Mouse (Mus musculus): Measurements from ENCODE around the gene Tob1. TPM values are rescaled to one million over a fixed set of nuclear protein-coding genes. Genes with fewer than 3 reads are reported as not detected.
A peak's percentile ranks its signal among the peaks of the same experiment; 100 is the strongest.

Gene Tob1
- total RNA-seq, 4 experiments from 2014 or later, result 38.2 to 48.1 (median 42.3) TPM

DNA sequence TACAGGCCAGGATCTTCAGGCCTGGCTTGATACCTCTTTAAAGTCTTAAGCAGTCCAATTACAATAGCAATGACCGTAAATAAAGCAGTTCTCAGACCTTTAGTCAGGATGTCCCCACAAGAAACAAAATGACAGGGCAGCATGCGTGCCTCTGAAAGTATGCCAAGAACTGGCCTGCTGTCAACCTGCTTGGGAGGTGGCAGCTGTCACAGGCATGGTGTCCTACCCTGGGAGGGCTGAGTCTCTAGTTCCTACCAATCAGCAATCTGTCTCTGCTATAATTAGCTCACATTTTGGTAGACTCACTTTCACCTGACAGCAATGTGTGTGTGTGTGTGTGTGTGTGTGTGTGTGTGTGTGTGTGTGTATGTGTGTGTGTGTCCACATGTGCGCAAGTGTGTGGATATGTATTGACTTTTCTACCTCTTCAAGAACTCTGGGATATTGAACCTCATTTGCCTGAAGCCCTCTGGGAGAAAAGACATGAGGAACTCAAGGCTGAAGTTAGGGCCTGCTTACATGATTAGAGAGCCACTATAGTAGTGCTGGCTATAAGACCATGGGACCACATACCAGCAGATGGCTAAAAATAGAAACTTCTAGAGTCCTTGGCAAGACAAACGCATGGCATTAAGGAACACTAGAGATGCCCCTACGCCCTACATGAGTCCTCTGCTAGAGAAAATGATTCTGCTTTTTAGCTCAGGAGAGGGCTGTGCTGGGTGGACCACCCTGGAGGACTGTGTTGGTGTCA is 18.1 kb downstream of the Tob1 start:
- no peak for DNase-seq (ENCODE audit: low spot score in 2 of 2)

DNA sequence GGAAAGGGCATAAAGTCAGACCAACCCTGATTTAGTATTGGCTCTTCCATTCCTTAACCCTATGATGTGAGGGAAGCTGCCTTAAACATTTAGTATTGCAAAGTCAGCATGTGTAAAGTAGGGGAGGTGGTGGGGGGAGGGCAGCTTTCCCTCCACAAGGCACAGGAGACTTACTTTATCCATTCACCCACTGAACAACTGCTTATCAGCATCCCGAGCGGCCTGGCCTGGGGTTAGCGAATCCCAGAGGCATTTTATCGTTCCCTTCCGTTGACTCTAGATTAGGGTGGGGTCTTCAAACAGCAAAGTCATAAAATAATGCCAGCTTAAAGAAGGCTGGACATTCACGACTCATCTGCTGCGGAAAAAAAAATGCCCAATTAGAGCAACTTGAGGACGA is 19.0 kb downstream of the Tob1 start:
- no peak for DNase-seq (ENCODE audit: low spot score in 2 of 2)

DNA sequence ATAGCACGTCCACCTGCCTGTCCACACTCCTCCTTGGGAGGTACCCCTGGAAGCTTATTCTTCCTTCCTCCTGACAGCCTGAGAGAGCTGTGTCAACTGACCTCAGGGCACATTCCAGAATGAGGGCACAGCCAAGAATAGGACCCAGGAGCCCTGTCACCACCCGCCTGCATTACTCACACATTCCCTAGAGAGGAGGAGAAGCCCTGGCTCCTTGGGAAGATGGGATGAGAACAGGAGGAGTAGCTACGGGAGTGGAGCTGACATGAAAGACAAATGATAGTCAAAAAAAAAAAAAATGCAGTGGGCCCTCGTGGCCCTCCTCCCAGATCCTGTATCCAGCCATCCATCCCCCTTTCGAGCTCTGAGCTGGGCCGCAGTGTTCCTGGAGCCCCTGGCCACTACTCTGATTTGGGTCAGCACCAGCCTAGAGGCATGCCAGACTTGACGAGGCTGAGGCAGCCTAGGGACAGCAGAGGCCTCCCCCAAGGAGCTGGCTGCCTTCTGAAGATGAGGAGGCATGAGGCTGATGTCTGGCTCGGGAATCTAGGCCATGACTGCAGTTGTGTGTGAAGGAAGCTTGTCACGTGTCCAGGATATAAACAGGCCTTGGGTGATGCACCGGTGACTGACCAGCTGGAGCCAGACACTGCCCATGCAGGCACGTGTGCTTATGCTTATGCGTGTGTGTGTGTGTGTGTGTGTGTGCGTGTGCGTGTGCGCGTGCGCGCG is 20.7 kb downstream of the Tob1 start:
- peak in 1 of 2 experiments; percentile 62 for DNase-seq (ENCODE audit: low spot score in 2 of 2)

DNA sequence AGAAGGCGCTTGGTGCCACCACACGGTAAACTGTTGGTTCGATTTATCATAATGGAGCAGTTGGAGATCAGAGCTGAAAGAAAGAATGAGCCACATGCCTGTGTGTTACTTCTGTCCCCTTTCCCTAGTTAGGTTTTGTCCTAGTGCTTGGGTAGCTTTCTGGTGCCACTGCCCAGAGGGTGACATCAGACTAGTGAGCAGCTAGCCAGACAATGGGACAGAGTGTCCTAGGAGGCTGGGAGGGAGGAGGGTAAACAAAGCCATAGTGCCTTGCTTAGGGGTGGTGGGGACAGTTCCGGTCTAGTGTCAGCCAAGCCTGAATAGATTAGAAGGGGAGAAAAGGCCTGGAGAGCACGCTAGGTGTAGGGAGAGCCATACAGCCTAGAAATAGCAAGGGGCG is 22.2 kb downstream of the Tob1 start:
- DNase-seq (ENCODE audit: low spot score in 2 of 2), result peak in 1 of 2 experiments; percentile 61

DNA sequence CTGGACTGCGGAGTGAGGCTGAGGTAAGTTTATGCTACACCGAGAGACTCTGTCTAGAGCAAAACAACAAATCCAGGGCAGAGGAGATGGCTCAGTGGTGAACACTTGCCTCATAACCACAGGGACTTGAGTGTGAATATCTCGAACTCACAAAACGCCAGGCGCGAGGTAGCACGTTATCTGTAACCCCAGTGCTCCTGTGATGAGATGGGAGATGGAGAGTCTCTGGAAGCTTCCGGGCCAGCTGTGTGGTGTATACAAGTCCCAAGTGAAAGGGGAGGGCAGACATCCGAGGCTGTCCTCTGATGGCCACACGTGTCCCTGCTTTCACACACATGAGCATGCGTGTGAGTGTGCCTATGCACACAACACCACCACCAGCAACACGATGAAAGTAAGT is 23.1 kb downstream of the Tob1 start:
- DNase-seq (ENCODE audit: low spot score in 2 of 2), result no peak

- DNase-seq (ENCODE audit: low spot score in 2 of 2), result no peak
These were observed 23.6 kb downstream of the Tob1 start for GRCm38 (mm10) chr11:94234857-94235256.

- peak in 1 of 2 experiments; percentile 69 for DNase-seq (ENCODE audit: low spot score in 2 of 2)
These were observed 24.8 kb downstream of the Tob1 start for GRCm38 (mm10) chr11:94236074-94236473.

DNA sequence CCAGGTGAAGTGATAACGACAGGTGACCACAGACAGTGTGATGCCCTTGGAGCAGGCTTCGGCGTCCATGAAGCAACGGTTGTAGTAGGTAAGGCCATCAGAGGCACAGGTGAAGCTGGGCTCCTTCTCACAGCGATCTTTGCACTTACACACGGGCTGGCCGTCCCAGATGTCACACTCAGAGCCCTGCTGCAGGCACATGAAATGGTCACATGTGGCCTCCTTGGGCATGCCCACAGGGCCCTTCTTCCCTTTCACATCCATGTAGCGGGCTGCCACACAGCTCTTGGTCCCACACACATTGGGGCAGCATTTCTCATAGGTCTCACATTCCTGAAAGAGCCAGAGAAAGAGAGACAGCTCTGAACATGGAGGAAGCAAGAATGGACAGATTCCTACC is 27.5 kb downstream of the Tob1 start:
- DNase-seq (ENCODE audit: low spot score in 2 of 2), result no peak

DNA sequence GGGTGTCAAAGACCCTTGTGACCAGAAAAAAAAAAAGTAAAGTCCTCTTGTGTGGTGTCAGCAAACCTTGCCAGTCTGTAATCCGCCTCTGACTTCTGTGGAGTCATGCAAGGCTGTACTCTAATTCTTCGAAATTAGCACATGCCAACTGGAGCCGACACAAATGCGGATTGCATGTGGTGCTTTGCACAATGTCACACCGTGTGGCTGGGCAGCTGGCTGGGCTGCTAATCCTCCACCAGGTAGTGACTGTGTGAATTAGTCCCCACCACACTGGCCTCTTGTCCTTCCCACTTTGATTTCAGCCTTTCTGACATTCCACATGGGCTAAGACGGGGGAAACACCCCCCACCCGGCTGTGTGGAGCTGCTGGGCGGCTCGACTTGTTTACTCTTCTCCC is 28.5 kb downstream of the Tob1 start:
- DNase-seq (ENCODE audit: low spot score in 2 of 2), result no peak

DNA sequence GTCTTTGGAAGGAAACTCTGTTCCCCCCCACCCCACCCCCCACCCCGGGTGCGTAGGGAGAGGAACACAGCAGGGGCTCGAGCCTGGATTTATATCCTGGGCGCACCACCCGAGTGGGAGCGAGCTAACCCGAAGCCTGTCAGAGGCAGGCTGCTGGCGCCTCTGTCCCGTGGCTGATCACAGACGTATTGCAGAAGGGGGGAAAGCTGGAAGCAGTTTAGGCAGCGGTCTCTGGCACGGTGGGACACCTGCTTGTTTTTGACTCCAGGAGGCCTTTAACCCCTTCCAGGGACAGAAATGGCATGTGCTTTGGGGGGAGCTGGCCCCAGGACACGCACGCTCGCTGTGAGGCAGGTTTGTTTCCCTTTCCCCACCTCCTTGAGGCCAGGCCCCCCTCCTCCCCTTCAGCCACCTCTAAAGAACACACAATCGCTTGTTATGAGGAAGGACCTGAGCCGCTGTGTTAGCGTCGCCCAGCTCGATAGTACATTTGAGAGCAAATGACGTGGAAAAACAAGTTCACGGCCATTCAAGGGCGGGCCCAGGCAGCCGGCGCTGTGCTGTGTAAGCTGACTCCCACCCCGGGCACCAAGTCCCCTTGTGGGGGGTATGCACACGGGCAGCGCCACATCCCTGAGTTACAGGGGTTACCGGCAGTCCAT is 31.6 kb downstream of the Tob1 start:
- DNase-seq (ENCODE audit: low spot score in 2 of 2), result no peak

- DNase-seq (ENCODE audit: low spot score in 2 of 2), result no peak
These were observed 32.3 kb downstream of the Tob1 start for GRCm38 (mm10) chr11:94243422-94244180.

DNA sequence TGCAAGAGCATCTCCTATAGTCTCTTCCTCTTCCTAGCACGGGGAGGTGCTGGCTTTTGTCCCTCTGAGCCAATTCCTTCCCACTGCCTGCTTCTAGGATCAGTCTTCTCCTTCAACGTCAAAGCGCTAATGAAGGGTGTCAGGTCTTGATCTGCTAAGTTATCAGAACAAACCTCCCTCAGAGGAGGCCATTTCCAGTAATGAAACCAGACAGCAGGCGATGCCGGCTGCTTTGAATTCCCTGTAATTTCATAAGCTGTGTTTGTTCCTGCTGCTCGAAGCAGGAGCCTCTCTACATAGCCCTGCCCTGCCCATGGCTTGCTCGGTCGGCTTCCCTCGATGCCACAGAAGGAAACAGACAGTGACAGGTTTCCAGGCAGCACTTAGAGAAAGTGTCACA is 33.1 kb downstream of the Tob1 start:
- DNase-seq (ENCODE audit: low spot score in 2 of 2), result no peak

GRCm38 (mm10) chr11:94245955-94246788 is 34.9 kb downstream of the Tob1 start, which contains the start of gene Wfikkn2:
Gene Wfikkn2, minus strand, starts transcription at chr11:94246005.
- DNase-seq (ENCODE audit: low spot score in 2 of 2), result no peak

DNA sequence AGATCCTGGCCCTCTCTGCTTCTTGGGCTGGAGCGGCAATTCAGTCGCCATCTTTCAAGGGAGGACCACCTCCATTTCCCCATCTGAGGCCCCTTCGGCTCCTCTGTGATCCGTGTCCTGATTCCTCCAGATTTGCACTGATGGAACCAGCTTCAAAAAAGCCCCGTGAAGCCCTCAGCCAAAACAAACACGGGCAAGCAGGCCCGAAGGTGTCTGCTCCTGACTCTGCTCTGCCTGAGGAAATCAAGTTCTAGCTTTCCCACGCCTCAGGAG is 35.5 kb downstream of the Tob1 start:
- no peak for DNase-seq (ENCODE audit: low spot score in 2 of 2)

- DNase-seq (ENCODE audit: low spot score in 2 of 2), result no peak
These were observed 41.9 kb downstream of the Tob1 start for GRCm38 (mm10) chr11:94253156-94253555.

DNA sequence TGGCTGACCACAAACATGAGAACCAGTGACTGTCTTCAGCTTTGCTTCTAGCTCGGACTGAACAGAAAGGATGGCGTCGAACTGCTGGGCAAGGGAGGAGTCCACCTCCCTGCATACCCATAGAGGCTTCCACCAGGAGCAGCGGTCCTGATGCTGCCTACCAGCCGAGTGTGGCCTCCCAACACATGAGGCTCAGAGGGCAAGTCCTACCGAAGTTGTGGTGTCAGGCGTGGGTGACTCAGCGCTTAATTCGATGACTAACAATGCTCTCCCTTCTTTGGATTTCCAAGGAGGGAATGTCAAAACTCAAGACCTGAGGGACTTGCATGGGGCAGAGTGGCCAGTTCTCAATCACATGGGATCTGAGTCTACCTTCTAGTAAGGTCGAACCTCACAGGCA is 42.4 kb downstream of the Tob1 start:
- no peak for DNase-seq (ENCODE audit: low spot score in 2 of 2)

DNA sequence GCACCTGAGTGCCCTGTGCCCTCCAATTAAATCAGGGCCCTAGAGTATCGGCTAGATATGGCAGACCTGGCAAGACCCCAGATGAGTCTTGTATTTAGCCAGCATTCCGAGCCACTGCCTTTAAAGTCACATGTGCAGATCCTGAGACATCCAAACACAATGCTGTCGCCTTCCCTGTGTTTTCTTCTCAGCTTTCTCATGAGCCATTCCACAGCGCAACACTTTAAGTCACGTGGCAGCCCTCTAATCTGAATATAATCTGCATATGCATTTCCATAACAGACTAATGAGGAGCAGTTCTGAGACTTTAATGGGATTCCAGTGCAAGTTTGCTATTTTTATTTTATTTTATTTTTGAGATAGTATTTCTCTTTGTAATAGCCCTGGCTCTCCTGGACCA is 44.5 kb downstream of the Tob1 start:
- DNase-seq (ENCODE audit: low spot score in 2 of 2), result no peak

DNA sequence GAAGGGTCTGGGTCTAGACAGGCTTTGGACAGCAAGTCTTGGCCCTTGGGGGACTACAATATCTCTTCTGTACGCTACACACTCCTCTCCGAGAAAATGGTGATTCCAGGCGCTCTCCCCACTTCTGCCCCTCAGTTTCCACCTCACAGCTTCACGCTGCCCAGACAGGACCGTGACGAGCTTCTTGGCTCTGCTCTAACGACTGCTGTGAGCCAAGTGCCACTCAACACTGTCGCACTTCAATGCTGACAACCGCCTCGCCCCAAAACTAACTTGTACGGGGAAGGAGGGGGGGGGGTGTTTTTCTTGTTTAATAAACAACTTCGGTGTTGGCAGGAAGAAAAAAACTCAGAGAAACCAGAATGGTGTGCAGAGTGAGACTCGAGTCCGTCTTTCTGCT is 46.7 kb downstream of the Tob1 start:
- no peak for DNase-seq (ENCODE audit: low spot score in 2 of 2)

DNA sequence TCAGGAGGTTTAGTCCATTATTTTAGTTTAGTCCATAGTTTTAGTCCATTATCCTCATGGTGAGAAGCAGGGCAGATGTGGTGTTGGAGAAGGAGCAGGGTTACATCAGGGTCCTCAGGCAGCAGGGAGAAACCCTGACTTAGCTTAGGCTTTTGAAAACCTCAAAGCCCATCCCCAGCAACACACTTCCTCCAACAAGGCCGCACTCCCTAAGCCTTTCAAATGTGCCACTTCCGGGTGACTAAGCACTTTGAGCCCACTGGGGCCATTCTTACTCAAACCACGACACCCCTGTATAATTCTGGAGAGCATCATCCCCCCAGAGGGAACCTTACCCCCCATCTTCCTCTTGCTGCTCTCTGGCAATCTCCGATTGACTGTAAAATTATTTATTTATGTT is 48.6 kb downstream of the Tob1 start:
- no peak for DNase-seq (ENCODE audit: low spot score in 2 of 2)

DNA sequence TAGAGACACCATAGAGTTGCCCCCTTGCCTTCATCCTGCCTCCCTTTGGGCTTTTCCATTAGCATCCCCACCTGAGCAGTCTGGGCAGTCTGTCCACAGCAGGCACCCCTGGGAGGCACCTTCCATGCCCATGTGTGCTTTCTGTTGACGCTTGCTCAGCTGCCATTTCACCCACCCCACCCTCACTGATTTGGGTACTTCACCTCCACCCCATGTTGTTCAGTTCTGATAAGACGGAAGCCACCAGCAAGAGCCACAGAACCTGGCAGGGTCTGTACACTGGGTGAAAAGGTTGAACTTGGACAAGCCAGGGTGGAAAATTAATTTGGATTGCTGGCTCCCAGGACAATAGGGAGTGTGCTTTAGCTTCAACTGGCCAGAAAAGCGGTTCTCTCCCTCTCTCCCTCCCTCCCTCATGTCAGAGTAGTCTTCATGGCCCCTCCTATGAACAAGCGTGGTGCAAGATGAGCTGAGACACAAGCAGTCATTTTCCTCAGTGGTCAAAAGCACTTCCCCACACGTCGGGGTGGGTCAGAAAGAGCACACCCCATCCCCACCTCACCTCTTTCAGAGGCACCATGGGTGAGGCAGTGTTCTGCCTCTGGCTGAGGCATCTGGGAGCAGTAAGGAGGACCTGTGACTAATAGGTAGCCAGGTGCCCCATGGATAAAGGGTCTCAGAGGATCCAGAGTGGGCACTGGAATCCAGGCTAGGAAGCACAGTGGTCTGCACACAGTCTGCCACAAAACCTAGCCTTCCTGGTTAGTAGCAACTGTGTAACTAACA is 50.5 kb downstream of the Tob1 start:
- no peak for DNase-seq (ENCODE audit: low spot score in 2 of 2)

All from left cerebral cortex, adult 8-10 months (tissue).